Mouse (Mus musculus) spleen, adult 18-20 months (tissue): ENCODE data around the gene Vmn1r100.
"Not testable (repeated sequence)": the region's sequence is repeated elsewhere in the genome, so short reads cannot be mapped to it uniquely, and the experiment has no call there.

Source experiments
- DNase-seq, 2 experiments: peaks; one replicate each; pipeline ENCODE4 v3.0.0; 2022; ENCODE audit warnings: mixed read lengths in 2 of 2

Vmn1r100 gene

GRCm38 (mm10) chr7:20417642-20418041 is at the start of gene Vmn1r100:
TSS of gene Vmn1r100 (plus strand) at chr7:20417942.
- not testable (repeated sequence) for DNase-seq

GRCm38 (mm10) chr7:20375310-20375709 is 42.4 kb upstream of the Vmn1r100 start, which contains the start of gene Gm5728:
TSS of gene Gm5728 (minus strand) at chr7:20375410.
- DNase-seq, result not testable (repeated sequence)

- not testable (repeated sequence) for DNase-seq
These were observed 24.8 kb downstream of the Vmn1r100 start, which contains the start of gene Vmn1r101 for GRCm38 (mm10) chr7:20442493-20442892. TSS of gene Vmn1r101 (minus strand) at chr7:20442593.
